Mouse (Mus musculus): ENCODE measurements around the gene Catip.
A peak's percentile ranks its signal among the peaks of the same experiment; 100 is the strongest.

DNA sequence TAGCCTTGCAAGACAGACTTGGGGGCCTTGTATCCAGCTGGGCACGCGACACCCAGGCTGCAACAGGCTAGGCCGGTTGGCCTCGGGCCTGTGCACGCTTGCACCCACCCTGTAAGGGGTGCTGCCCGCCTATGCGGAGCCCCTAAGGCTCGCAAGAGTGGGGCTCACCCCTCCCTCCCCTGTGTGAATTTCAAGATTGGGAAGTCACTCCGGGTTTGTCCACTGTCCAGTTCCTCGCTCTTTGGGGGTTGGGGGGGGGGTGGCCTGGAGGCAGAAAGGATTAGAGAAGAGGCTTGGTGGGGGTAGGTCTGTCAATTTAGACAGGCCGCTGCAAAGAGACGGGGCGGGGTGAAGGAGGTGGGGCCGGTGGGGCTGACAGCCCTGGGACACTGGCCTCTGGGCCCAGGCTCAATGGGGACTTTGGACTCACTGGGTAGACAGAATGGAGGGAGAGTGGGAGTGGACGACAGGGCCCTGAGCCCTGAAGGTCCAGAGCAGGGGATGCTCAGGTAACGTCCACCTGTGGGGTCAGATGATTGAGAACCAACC lies 30.6 kb downstream of the Catip start:
- TF ChIP-seq CTCF (IDR thresholded peaks at IDR 0.05; ENCODE audit: low read depth) (no peak), EP300 (IDR thresholded peaks at IDR 0.05; ENCODE audit: low read depth) (0 out of 2 replicates have a peak, but pooled peaks have one; percentile 15)
